Mouse (Mus musculus): Measurements from ENCODE around the gene Tmem255b. TPM values are rescaled to one million over a fixed set of nuclear protein-coding genes. Genes with fewer than 3 reads are reported as not detected.

Gene Tmem255b
- polyA plus RNA-seq (2015; fragmentation: Nextera tagmentation; extraction: Ambion mirVana), result 0.57 and 1.2 TPM in 2 replicates

DNA sequence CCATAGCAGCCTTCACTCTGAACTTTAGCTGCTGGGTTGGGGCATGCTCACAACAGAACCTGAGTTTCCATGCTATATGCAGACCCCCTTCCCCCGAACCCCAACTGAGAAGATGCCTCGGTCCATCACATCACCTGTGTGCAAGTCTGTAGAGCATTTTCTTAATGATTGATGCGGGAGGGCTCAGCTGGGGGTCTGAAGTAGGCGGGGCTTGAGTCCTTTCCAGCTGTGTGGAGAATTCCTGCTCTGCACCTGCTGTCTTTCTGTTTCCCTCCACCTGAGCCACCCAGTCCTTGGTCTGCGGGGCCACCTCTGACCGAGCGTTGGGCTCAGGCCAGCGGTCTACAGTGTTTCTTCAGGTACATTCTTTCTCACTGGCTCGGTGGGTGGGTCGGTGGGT, at the start of gene Tmem255b:
TSS of gene Tmem255b (plus strand) at position 301 of the 400 bp plus-strand sequence.
- WGBS, result 21% methylated on average over 10 of the region's 10 CpGs
- TF ChIP-seq EP300 (IDR thresholded peaks at IDR 0.05), result no peak
- no peak for TF ChIP-seq CTCF (IDR thresholded peaks at IDR 0.05)
- H3K4me2 ChIP-seq (replicated peaks; ENCODE audit: low read depth, low read length), result no peak within 1 kb of the TSS

DNA sequence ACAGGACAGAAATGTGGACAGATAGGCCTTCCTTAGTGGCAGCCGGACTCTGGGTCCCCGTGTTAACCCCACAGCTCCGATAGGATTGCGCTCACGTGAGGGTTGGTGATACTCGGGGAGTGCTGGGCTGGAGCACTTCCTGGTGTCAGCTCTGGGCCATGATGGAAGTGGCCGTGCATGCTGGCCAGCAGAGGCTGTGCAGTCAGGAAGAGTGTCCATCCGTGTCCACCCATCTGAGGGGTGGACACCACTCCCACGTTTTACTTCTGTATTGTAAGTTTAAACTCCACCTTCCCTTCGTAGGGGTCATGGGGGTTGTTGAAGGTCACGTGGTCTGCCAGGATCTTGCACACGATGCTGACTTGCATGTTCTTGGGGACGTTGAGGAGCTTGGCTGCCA, 48.6 kb upstream of the Tmem255b start:
- Histone ChIP-seq H3K4me2 (replicated peaks; ENCODE audit: low read depth, low read length) (no peak overlapping the region), H3K9ac (replicated peaks; ENCODE audit: low read depth) (no peak overlapping the region), H3K4me3 (ENCODE audit: low read depth, low read length) (no peak overlapping the region), H3K4me1 (ENCODE audit: insufficient read depth, low read depth, low read length) (no peaks in the 10 kb centered on the region), H3K36me3 (ENCODE audit: insufficient read depth, low read length) (no peaks in the 10 kb centered on the region), H3K9me3 (ENCODE audit: low read length) (no peaks in the 10 kb centered on the region), H3K27ac (ENCODE audit: low read length) (no peak overlapping the region), H3K27me3 (replicated peaks; ENCODE audit: insufficient read depth, low read length) (no peaks in the 10 kb centered on the region)
- 59% methylated on average over 13 of the region's 13 CpGs for WGBS
- TF ChIP-seq EP300 (IDR thresholded peaks at IDR 0.05), result no peak
- TF ChIP-seq CTCF (IDR thresholded peaks at IDR 0.05), result no peak
- no peak for DNase-seq (ENCODE audit: low spot score)
- no peak for ATAC-seq

More for the DNA sequence above, at the start of gene Tmem255b:
- Histone ChIP-seq H3K9ac (replicated peaks; ENCODE audit: low read depth) (no peak within 1 kb of the TSS), H3K4me3 (ENCODE audit: low read depth, low read length) (no peak within 1 kb of the TSS), H3K27ac (ENCODE audit: low read length) (no peak within 1 kb of the TSS), H3K36me3 (ENCODE audit: insufficient read depth, low read length) (no peaks in the 10 kb centered on the region), H3K9me3 (ENCODE audit: low read length) (no peaks in the 10 kb centered on the region), H3K4me1 (ENCODE audit: insufficient read depth, low read depth, low read length) (no peaks in the 10 kb centered on the region), H3K27me3 (replicated peaks; ENCODE audit: insufficient read depth, low read length) (peaks cover 9% of the 10 kb centered on the region; the same call in 1 of the 2 replicates)
- DNase-seq (ENCODE audit: low spot score) (no peak), ATAC-seq (no peak)

DNA sequence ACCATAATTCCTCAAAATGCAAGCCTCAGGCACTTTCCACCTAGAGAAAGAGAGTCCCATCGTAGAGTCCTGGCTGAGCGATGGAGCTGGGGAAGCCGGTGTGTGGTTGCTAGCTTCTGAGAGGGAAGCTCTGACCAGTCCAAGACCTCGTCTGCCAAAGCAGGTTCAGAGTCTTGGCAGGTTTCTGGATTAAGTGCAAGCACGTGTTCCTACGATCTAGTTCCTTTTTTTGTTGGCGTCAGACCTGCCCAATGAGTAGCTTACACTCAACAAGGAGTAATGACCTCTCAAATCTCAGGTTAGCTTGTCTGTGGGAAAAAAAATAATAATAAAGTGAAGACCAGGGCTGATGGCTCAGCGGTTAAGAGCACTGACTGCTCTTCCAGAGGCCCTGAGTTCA, 47.3 kb upstream of the Tmem255b start:
- Histone ChIP-seq H3K9ac (replicated peaks; ENCODE audit: low read depth) (no peak overlapping the region), H3K9me3 (ENCODE audit: low read length) (no peaks in the 10 kb centered on the region), H3K4me2 (replicated peaks; ENCODE audit: low read depth, low read length) (no peak overlapping the region), H3K27ac (ENCODE audit: low read length) (no peak overlapping the region), H3K36me3 (ENCODE audit: insufficient read depth, low read length) (no peaks in the 10 kb centered on the region), H3K4me3 (ENCODE audit: low read depth, low read length) (no peak overlapping the region), H3K4me1 (ENCODE audit: insufficient read depth, low read depth, low read length) (no peaks in the 10 kb centered on the region), H3K27me3 (replicated peaks; ENCODE audit: insufficient read depth, low read length) (no peaks in the 10 kb centered on the region)
- 78% methylated on average over 8 of the region's 8 CpGs for WGBS
- no peak for ATAC-seq
- TF ChIP-seq CTCF (IDR thresholded peaks at IDR 0.05), result no peak
- no peak for TF ChIP-seq EP300 (IDR thresholded peaks at IDR 0.05)
- DNase-seq (ENCODE audit: low spot score), result no peak

GRCm38 (mm10) chr8:13388744-13389143, 46.2 kb upstream of the Tmem255b start:
- Histone ChIP-seq H3K36me3 (ENCODE audit: insufficient read depth, low read length) (no peaks in the 10 kb centered on the region), H3K27me3 (replicated peaks; ENCODE audit: insufficient read depth, low read length) (no peaks in the 10 kb centered on the region), H3K9ac (replicated peaks; ENCODE audit: low read depth) (no peak overlapping the region), H3K4me1 (ENCODE audit: insufficient read depth, low read depth, low read length) (no peaks in the 10 kb centered on the region), H3K9me3 (ENCODE audit: low read length) (no peaks in the 10 kb centered on the region), H3K4me3 (ENCODE audit: low read depth, low read length) (no peak overlapping the region), H3K4me2 (replicated peaks; ENCODE audit: low read depth, low read length) (no peak overlapping the region), H3K27ac (ENCODE audit: low read length) (no peak overlapping the region)
- WGBS, result 68% methylated on average over 2 of the region's 2 CpGs
- no peak for ATAC-seq
- TF ChIP-seq CTCF (IDR thresholded peaks at IDR 0.05) (no peak), EP300 (IDR thresholded peaks at IDR 0.05) (no peak)
- no peak for DNase-seq (ENCODE audit: low spot score)

DNA sequence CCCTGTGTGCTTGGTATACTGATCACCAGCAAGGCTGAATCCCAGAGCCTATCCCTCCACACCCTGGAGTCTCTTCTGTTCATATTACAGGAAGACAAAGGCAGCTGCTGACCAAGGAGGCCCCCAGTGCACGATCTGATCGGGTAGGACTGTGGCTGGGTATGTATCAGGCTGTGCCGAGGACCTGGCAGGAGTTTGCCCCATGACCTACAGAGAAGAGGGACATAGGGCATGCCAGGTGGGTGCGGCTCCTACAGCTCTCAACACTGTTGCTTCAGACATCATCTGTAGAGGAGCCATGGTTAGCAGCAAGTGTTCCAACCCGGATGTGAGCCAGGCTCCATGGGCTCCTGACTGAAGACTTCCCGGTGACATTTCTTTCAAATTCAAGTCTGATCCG, 41.1 kb upstream of the Tmem255b start:
- ATAC-seq (no peak), DNase-seq (ENCODE audit: low spot score) (no peak)
- no peaks in the 10 kb centered on the region for H3K4me1 ChIP-seq (ENCODE audit: insufficient read depth, low read depth, low read length)
- H3K4me3 ChIP-seq (ENCODE audit: low read depth, low read length), result no peak overlapping the region
- no peak overlapping the region for H3K4me2 ChIP-seq (replicated peaks; ENCODE audit: low read depth, low read length)
- 87% methylated on average over 7 of the region's 7 CpGs for WGBS
- TF ChIP-seq CTCF (IDR thresholded peaks at IDR 0.05), result no peak
- TF ChIP-seq EP300 (IDR thresholded peaks at IDR 0.05), result no peak
- H3K27me3 ChIP-seq (replicated peaks; ENCODE audit: insufficient read depth, low read length), result no peaks in the 10 kb centered on the region
- no peaks in the 10 kb centered on the region for H3K9me3 ChIP-seq (ENCODE audit: low read length)
- no peak overlapping the region for H3K9ac ChIP-seq (replicated peaks; ENCODE audit: low read depth)
- no peak overlapping the region for H3K27ac ChIP-seq (ENCODE audit: low read length)
- no peaks in the 10 kb centered on the region for H3K36me3 ChIP-seq (ENCODE audit: insufficient read depth, low read length)

DNA sequence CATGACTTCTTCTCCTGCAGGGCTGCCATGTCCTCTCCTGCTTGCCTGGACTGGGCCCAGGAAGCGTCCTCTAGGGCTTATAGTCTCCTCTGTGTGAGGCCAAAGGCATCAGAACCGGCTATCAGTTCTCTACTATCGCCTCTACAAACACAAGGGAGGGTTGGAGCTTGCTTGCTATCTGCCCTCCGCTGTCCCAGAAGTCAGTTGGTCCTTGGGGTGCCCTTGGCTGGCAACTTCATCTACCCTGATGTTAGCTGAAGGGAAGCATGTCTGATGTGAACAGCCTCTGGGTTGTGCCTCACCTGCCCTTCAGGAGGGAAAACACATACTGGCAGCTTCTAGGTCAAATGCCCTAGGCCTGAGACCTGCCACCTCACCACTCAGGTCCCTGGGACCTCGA, 38.3 kb upstream of the Tmem255b start, which contains the start of gene Atp4b:
TSS of gene Atp4b (minus strand) at position 101 of the 400 bp plus-strand sequence.
- H3K27me3 ChIP-seq (replicated peaks; ENCODE audit: insufficient read depth, low read length), result no peaks in the 10 kb centered on the region
- 63% methylated on average over 5 of the region's 5 CpGs for WGBS

GRCm38 (mm10) chr8:13403517-13403916, 31.5 kb upstream of the Tmem255b start:
- no peak for TF ChIP-seq EP300 (IDR thresholded peaks at IDR 0.05)
- TF ChIP-seq CTCF (IDR thresholded peaks at IDR 0.05), result no peak
- 31% methylated on average over 6 of the region's 6 CpGs for WGBS

More for the DNA sequence above, 38.3 kb upstream of the Tmem255b start, which contains the start of gene Atp4b:
- H3K4me1 ChIP-seq (ENCODE audit: insufficient read depth, low read depth, low read length), result no peaks in the 10 kb centered on the region
- DNase-seq (ENCODE audit: low spot score) (no peak), ATAC-seq (no peak)
- H3K4me3 ChIP-seq (ENCODE audit: low read depth, low read length), result no peak within 1 kb of the TSS
- H3K9me3 ChIP-seq (ENCODE audit: low read length), result no peaks in the 10 kb centered on the region
- H3K9ac ChIP-seq (replicated peaks; ENCODE audit: low read depth), result no peak within 1 kb of the TSS
- no peak within 1 kb of the TSS for H3K4me2 ChIP-seq (replicated peaks; ENCODE audit: low read depth, low read length)
- H3K27ac ChIP-seq (ENCODE audit: low read length), result no peak within 1 kb of the TSS
- no peaks in the 10 kb centered on the region for H3K36me3 ChIP-seq (ENCODE audit: insufficient read depth, low read length)
- TF ChIP-seq EP300 (IDR thresholded peaks at IDR 0.05) (no peak), CTCF (IDR thresholded peaks at IDR 0.05) (no peak)

More at GRCm38 (mm10) chr8:13403517-13403916, 31.5 kb upstream of the Tmem255b start:
- ATAC-seq (no peak), DNase-seq (ENCODE audit: low spot score) (no peak)
- H3K36me3 ChIP-seq (ENCODE audit: insufficient read depth, low read length), result no peaks in the 10 kb centered on the region
- H3K27me3 ChIP-seq (replicated peaks; ENCODE audit: insufficient read depth, low read length), result no peaks in the 10 kb centered on the region
- H3K4me3 ChIP-seq (ENCODE audit: low read depth, low read length), result no peak overlapping the region
- H3K27ac ChIP-seq (ENCODE audit: low read length), result no peak overlapping the region
- no peak overlapping the region for H3K9ac ChIP-seq (replicated peaks; ENCODE audit: low read depth)
- H3K4me2 ChIP-seq (replicated peaks; ENCODE audit: low read depth, low read length), result no peak overlapping the region
- no peaks in the 10 kb centered on the region for H3K9me3 ChIP-seq (ENCODE audit: low read length)
- H3K4me1 ChIP-seq (ENCODE audit: insufficient read depth, low read depth, low read length), result no peaks in the 10 kb centered on the region
